Mouse (Mus musculus) lung, postnatal 0 days (tissue): ENCODE measurements around the gene Atp5j2.

ENCODE experiments used
- CTCF ChIP-seq: IDR thresholded peaks from 2 replicates; pipeline ENCODE4 v1.5.1; 2016; ENCODE audit warnings: antibody characterized with exemption, mild to moderate bottlenecking
- EP300 ChIP-seq: IDR thresholded peaks from 2 replicates; pipeline ENCODE4 v1.6.1; 2016; ENCODE audit warnings: antibody characterized with exemption, mild to moderate bottlenecking, control low read depth

- TF ChIP-seq EP300 (no peak), CTCF (no peak)
Observed at GRCm38 (mm10) chr5:145191962-145192361, at the start of gene Atp5j2.
